Mouse (Mus musculus): ENCODE data around the gene Mettl3. TPM values are rescaled to one million over a fixed set of nuclear protein-coding genes. Genes with fewer than 3 reads are reported as not detected.

Gene Mettl3
- polyA plus RNA-seq (2012; fragmentation: generic; extraction: Trizol): 30.5 TPM

DNA sequence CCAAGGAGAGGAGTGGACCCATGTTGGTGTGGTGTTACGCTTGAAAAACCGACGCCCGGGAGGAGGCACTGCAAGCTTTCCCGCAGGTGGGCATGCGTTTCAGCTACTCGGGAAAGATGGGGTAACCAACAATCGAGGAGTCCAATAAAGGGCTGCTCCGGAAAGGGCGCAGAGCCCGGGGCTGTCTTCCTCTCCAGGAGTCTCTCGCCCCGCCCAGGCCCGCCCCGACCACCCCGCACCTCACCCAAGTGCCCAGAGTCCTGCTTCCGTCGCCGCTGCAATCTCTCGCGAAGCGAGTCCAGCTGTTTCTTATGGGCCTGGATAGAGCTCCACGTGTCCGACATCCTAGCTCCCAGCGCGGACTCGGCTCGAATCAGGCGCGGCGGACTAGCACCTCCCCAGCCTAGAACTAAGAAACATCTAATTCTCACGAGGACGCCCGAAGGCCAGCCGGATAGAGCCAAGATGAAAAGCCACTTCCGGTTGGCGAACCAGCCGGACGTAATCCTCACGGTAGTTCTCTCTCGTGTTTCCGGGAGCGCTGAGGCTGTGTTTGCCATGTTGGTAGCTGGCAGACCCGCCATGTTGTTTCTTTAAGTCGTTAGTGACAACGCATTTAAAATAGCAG lies at the start of gene Mettl3:
Gene Mettl3, minus strand, starts transcription at position 485 of the 628 bp plus-strand sequence.
- peak; percentile 35 for TF ChIP-seq E2F4 (IDR thresholded peaks at IDR 0.05; ENCODE audit: insufficient read depth)
- TF ChIP-seq USF1 (IDR thresholded peaks at IDR 0.05; ENCODE audit: low read depth): no peak
- TF ChIP-seq POLR2A (IDR thresholded peaks at IDR 0.05; ENCODE audit: insufficient read length, low read depth): peak; percentile 40
- TF ChIP-seq POLR2AphosphoS2 (IDR thresholded peaks at IDR 0.05; ENCODE audit: insufficient read length, low read depth): peak; percentile 27
- peaks cover 33% of the 10 kb centered on the region for H3K79me2 ChIP-seq (ENCODE audit: control insufficient read depth, insufficient read depth)
- H3K27me3 ChIP-seq (ENCODE audit: control insufficient read depth, insufficient read depth, insufficient read length): no peaks in the 10 kb centered on the region
- peak within 1 kb of the TSS; percentile 72 for H3K4me3 ChIP-seq
- no peaks in the 10 kb centered on the region for H3K36me3 ChIP-seq (ENCODE audit: control insufficient read depth, insufficient read depth)
- H3ac ChIP-seq (ENCODE audit: control insufficient read depth, insufficient read length): peak within 1 kb of the TSS; percentile 31
- H3K4me2 ChIP-seq (ENCODE audit: low read depth): peak within 1 kb of the TSS; percentile 94

- Histone ChIP-seq H3K4me3 (no peak overlapping the region), H3K4me2 (ENCODE audit: low read depth) (no peak overlapping the region)
- TF ChIP-seq POLR2A (IDR thresholded peaks at IDR 0.05; ENCODE audit: insufficient read length, low read depth) (no peak), REST (IDR thresholded peaks at IDR 0.05; ENCODE audit: insufficient read depth, insufficient read length) (no peak), MAX (IDR thresholded peaks at IDR 0.05; ENCODE audit: low read depth) (no peak), CEBPB (IDR thresholded peaks at IDR 0.05; ENCODE audit: insufficient read depth, poor library complexity, severe bottlenecking) (no peak), MYOG (IDR thresholded peaks at IDR 0.05; ENCODE audit: control insufficient read depth in 1 of 3, insufficient read depth in 1 of 3, insufficient read length in 2 of 3, low read depth in 2 of 3) (no peak), SRF (IDR thresholded peaks at IDR 0.05; ENCODE audit: control insufficient read depth, insufficient read length, low read depth) (no peak), USF1 (IDR thresholded peaks at IDR 0.05; ENCODE audit: low read depth) (no peak), E2F4 (IDR thresholded peaks at IDR 0.05; ENCODE audit: insufficient read depth) (no peak), TCF3 (IDR thresholded peaks at IDR 0.05; ENCODE audit: insufficient read length, low read depth) (no peak)
Measured at GRCm38 (mm10) chr14:52339512-52339852, 34.6 kb upstream of the Mettl3 start.

DNA sequence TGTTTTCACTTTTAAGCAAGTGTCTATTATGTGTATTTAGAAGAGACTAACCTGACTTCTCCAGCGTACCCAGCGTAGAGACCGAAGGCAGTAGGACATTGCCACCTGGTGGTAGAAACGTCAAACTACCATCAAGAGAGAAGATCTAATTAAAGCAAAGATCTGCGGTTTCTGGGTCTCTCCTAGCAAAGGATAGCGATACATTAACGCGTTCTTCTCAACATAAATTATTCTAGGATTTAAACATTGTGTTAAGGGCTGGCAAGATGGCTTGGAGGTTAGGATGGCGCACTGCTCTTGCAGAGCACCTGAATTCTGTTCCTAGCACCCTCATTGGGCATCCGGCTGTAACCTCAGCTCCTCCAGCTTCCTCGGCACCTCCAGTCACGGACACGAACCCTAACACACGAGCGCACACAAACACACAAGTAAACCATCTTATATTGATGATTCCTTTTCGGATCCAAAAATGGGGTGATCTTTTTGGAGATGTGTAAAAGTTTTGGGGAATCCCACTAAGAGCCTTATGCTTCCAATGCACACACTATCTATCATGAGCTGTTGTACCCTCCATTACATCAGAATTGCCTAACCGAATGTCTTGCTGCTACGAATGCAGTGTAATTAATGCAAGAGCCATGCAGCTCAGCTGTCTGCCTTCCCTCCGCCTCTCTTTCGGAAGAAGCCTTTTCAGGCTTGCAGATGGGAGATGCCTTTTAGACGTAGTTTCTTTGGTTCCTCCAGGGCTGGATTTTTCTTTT lies 34.0 kb upstream of the Mettl3 start:
- Histone ChIP-seq H3K79me2 (ENCODE audit: control insufficient read depth, insufficient read depth) (no peaks in the 10 kb centered on the region), H3K4me2 (ENCODE audit: low read depth) (peak overlapping the region; percentile 43), H3K27me3 (ENCODE audit: control insufficient read depth, insufficient read depth, insufficient read length) (peaks cover 10% of the 10 kb centered on the region), H3ac (ENCODE audit: control insufficient read depth, insufficient read length) (no peak overlapping the region), H3K36me3 (ENCODE audit: control insufficient read depth, insufficient read depth) (no peaks in the 10 kb centered on the region), H3K4me3 (no peak overlapping the region)
- no peak for TF ChIP-seq USF1 (IDR thresholded peaks at IDR 0.05; ENCODE audit: low read depth)

More at GRCm38 (mm10) chr14:52339512-52339852, 34.6 kb upstream of the Mettl3 start:
- no peak overlapping the region for H3ac ChIP-seq (ENCODE audit: control insufficient read depth, insufficient read length)
- H3K27me3 ChIP-seq (ENCODE audit: control insufficient read depth, insufficient read depth, insufficient read length): peaks cover 6% of the 10 kb centered on the region
- H3K79me2 ChIP-seq (ENCODE audit: control insufficient read depth, insufficient read depth): no peaks in the 10 kb centered on the region
- no peaks in the 10 kb centered on the region for H3K36me3 ChIP-seq (ENCODE audit: control insufficient read depth, insufficient read depth)

GRCm38 (mm10) chr14:52332171-52332570 lies 27.2 kb upstream of the Mettl3 start:
- H3K36me3 ChIP-seq (ENCODE audit: control insufficient read depth, insufficient read depth): no peaks in the 10 kb centered on the region
- TF ChIP-seq USF1 (IDR thresholded peaks at IDR 0.05; ENCODE audit: low read depth): no peak
- no peak for TF ChIP-seq MYOD1 (IDR thresholded peaks at IDR 0.05; ENCODE audit: control insufficient read depth in 1 of 3, insufficient read length in 2 of 3, low read depth in 2 of 3)
- TF ChIP-seq TCF3 (IDR thresholded peaks at IDR 0.05; ENCODE audit: insufficient read length, low read depth): no peak
- no peak for TF ChIP-seq REST (IDR thresholded peaks at IDR 0.05; ENCODE audit: insufficient read depth, insufficient read length)
- TF ChIP-seq MYOG (IDR thresholded peaks at IDR 0.05; ENCODE audit: control insufficient read depth in 1 of 3, insufficient read depth in 1 of 3, insufficient read length in 2 of 3, low read depth in 2 of 3): no peak
- no peak for TF ChIP-seq TCF12 (IDR thresholded peaks at IDR 0.05; ENCODE audit: insufficient read depth, poor library complexity, severe bottlenecking)
- no peak for TF ChIP-seq MAX (IDR thresholded peaks at IDR 0.05; ENCODE audit: low read depth)
- peaks cover 37% of the 10 kb centered on the region for H3K27me3 ChIP-seq (ENCODE audit: control insufficient read depth, insufficient read depth, insufficient read length)
- H3ac ChIP-seq (ENCODE audit: control insufficient read depth, insufficient read length): no peak overlapping the region
- H3K4me2 ChIP-seq (ENCODE audit: low read depth): no peak overlapping the region
- no peaks in the 10 kb centered on the region for H3K79me2 ChIP-seq (ENCODE audit: control insufficient read depth, insufficient read depth)
- H3K4me3 ChIP-seq: no peak overlapping the region

DNA sequence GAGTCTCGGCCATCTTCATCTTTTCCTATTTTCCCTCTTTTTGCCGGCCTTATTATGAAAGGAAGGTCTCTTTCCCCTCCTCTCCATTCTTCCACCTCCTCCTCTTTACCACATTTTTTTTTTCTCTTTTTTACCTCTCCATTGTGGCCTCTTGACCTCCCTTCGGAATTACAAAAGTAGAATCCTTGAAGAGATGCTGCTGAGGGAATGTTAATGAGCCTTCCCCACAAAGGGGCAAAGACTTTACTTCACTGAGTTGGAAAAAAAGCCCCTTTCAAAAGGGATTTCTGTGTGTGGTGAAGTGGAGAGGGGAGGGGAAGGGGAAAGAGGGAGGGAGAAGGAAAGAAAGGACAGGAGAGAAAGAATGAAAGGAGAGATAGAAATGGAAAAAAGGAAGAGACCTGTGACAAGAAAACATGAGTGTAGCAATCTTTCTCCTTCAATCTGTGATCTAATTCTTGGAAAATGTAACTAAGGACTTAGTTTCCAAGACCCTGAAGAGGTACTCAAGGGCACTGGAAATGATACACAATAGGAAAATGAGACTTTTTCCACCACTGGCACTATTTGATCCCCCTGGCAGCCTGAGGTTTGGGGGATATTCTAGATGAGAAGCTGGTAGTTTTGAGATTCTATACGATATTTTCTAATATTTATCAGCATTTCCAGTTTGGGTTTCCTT lies 26.3 kb upstream of the Mettl3 start:
- Histone ChIP-seq H3K4me3 (no peak overlapping the region), H3K79me2 (ENCODE audit: control insufficient read depth, insufficient read depth) (no peaks in the 10 kb centered on the region), H3K4me2 (ENCODE audit: low read depth) (no peak overlapping the region), H3K27me3 (ENCODE audit: control insufficient read depth, insufficient read depth, insufficient read length) (peaks cover 43% of the 10 kb centered on the region), H3K36me3 (ENCODE audit: control insufficient read depth, insufficient read depth) (no peaks in the 10 kb centered on the region), H3ac (ENCODE audit: control insufficient read depth, insufficient read length) (no peak overlapping the region)
- TF ChIP-seq SRF (IDR thresholded peaks at IDR 0.05; ENCODE audit: control insufficient read depth, insufficient read length, low read depth) (no peak), MYOG (IDR thresholded peaks at IDR 0.05; ENCODE audit: control insufficient read depth in 1 of 3, insufficient read depth in 1 of 3, insufficient read length in 2 of 3, low read depth in 2 of 3) (no peak), USF1 (IDR thresholded peaks at IDR 0.05; ENCODE audit: low read depth) (no peak), MYOD1 (IDR thresholded peaks at IDR 0.05; ENCODE audit: control insufficient read depth in 1 of 3, insufficient read length in 2 of 3, low read depth in 2 of 3) (no peak), TCF3 (IDR thresholded peaks at IDR 0.05; ENCODE audit: insufficient read length, low read depth) (no peak), POLR2A (IDR thresholded peaks at IDR 0.05; ENCODE audit: insufficient read length, low read depth) (no peak), POLR2AphosphoS2 (IDR thresholded peaks at IDR 0.05; ENCODE audit: insufficient read length, low read depth) (no peak)
